Mouse (Mus musculus): ENCODE measurements at regions not wholly inside any gene's neighbourhood (a gene's known extent, or its start where the extent isn't known, plus 50 kb on each side); places are given as distances from the start of the nearest gene placed in this dataset.

GRCm38 (mm10) chr9:90521186-90521585, 250.6 kb upstream of the Tbc1d2b start:
- dilution Hi-C loops (cut with MboI; ENCODE audit: extremely low pct_ligation_motif_present, extremely low pct_unique_long_range_greater_than_20kb, low sequenced_read_pairs): no loop called here
- in situ Hi-C loops (cut with MboI; ENCODE audit: low pct_ligation_motif_present, low pct_unique_long_range_greater_than_20kb, low sequenced_read_pairs): no loop called here
- H3K9ac ChIP-seq (ENCODE audit: insufficient read depth, low read depth): no peak overlapping the region

DNA sequence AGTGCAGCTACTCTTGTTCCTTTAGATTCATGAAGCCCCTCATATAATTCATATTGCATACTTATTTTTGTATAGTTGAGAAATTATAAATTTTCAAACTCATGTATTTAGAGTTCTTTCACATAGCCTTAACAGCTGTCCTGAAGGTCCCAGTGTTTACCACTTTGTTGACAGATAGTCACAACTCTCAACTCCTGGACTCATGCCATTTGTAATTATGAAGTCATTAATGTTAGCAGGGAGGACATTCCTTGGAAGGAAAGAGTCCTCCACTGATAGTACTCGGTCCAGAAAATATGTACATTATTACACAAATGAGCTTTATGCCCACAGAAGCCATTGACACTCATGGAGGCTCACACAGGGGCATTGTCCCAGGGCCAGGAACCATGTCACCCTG, 224.3 kb upstream of the Tbc1d2b start:
- Histone ChIP-seq H3K27ac (ENCODE audit: insufficient read depth, low read depth) (no peak overlapping the region), H3K9ac (ENCODE audit: insufficient read depth, low read depth) (no peak overlapping the region), H3K4me3 (replicated peaks in 1 of 3; ENCODE audit: low read depth in 2 of 3, low read length in 2 of 3, poor library complexity in 1 of 3) (no peak overlapping the region), H3K4me2 (ENCODE audit: insufficient read depth, low read depth, poor library complexity, severe bottlenecking) (no peak overlapping the region), H3K27me3 (replicated peaks) (no peaks in the 10 kb centered on the region), H3K36me3 (replicated peaks in 1 of 2; ENCODE audit: control insufficient read depth in 1 of 2, insufficient read depth in 1 of 2, low read length in 1 of 2) (no peaks in the 10 kb centered on the region), H3K79me2 (replicated peaks; ENCODE audit: control insufficient read depth, extremely low read depth, insufficient read depth, poor library complexity, severe bottlenecking) (no peaks in the 10 kb centered on the region), H3K4me1 (ENCODE audit: control insufficient read depth in 1 of 2, insufficient read depth in 2 of 2) (no peaks in the 10 kb centered on the region), H3K9me3 (replicated peaks; ENCODE audit: low read length) (no peaks in the 10 kb centered on the region)
- in situ Hi-C loops (cut with MboI; ENCODE audit: low pct_ligation_motif_present, low pct_unique_long_range_greater_than_20kb, low sequenced_read_pairs) (no loop called here), dilution Hi-C loops (cut with MboI; ENCODE audit: extremely low pct_ligation_motif_present, extremely low pct_unique_long_range_greater_than_20kb, low sequenced_read_pairs) (no loop called here)
- no peak for TF ChIP-seq CTCF (conservative IDR thresholded peaks at IDR 0.05 in 1 of 2, IDR thresholded peaks at IDR 0.05 in 1 of 2; ENCODE audit: low read depth in 2 of 2, low read length in 2 of 2)
- DNase-seq (ENCODE audit: extremely low read depth): no peak

More at GRCm38 (mm10) chr9:90521186-90521585, 250.6 kb upstream of the Tbc1d2b start:
- H3K4me3 ChIP-seq (replicated peaks in 1 of 3; ENCODE audit: low read depth in 2 of 3, low read length in 2 of 3, poor library complexity in 1 of 3): no peak overlapping the region
- no peak for DNase-seq (ENCODE audit: extremely low read depth)
- H3K27ac ChIP-seq (ENCODE audit: insufficient read depth, low read depth): no peak overlapping the region
- H3K36me3 ChIP-seq (replicated peaks in 1 of 2; ENCODE audit: control insufficient read depth in 1 of 2, insufficient read depth in 1 of 2, low read length in 1 of 2): no peaks in the 10 kb centered on the region
- no peaks in the 10 kb centered on the region for H3K9me3 ChIP-seq (replicated peaks; ENCODE audit: low read length)
- no peaks in the 10 kb centered on the region for H3K27me3 ChIP-seq (replicated peaks)
- TF ChIP-seq POLR2A (IDR thresholded peaks at IDR 0.05; ENCODE audit: low read depth, low read length) (no peak), SMC3 (IDR thresholded peaks at IDR 0.05; ENCODE audit: low read depth, low read length) (no peak), MAX (IDR thresholded peaks at IDR 0.05; ENCODE audit: low read length) (no peak), HCFC1 (IDR thresholded peaks at IDR 0.05; ENCODE audit: low read depth, low read length) (no peak), JUND (conservative IDR thresholded peaks at IDR 0.05; ENCODE audit: low read depth, low read length) (no peak), MAZ (IDR thresholded peaks at IDR 0.05; ENCODE audit: low read depth, low read length) (no peak), KAT2A (IDR thresholded peaks at IDR 0.05; ENCODE audit: insufficient replicate concordance, low read length) (no peak), BHLHE40 (IDR thresholded peaks at IDR 0.05; ENCODE audit: low read depth, low read length) (no peak), MXI1 (IDR thresholded peaks at IDR 0.05; ENCODE audit: low read depth, low read length) (no peak), E2F4 (IDR thresholded peaks at IDR 0.05; ENCODE audit: insufficient replicate concordance, low read depth, low read length) (no peak), RAD21 (IDR thresholded peaks at IDR 0.05; ENCODE audit: low read depth, low read length) (no peak), JUN (IDR thresholded peaks at IDR 0.05; ENCODE audit: insufficient read depth, low read depth, low read length) (no peak), GABPA (IDR thresholded peaks at IDR 0.05; ENCODE audit: insufficient replicate concordance, low read depth, low read length) (no peak), MYC (IDR thresholded peaks at IDR 0.05; ENCODE audit: low read depth, low read length) (no peak), PAX5 (IDR thresholded peaks at IDR 0.05; ENCODE audit: low read length) (no peak), CTCF (conservative IDR thresholded peaks at IDR 0.05 in 1 of 2, IDR thresholded peaks at IDR 0.05 in 1 of 2; ENCODE audit: low read depth in 2 of 2, low read length in 2 of 2) (no peak), USF1 (IDR thresholded peaks at IDR 0.05; ENCODE audit: low read depth, low read length) (no peak), IRF4 (IDR thresholded peaks at IDR 0.05; ENCODE audit: low read depth, low read length) (no peak), USF2 (conservative IDR thresholded peaks at IDR 0.05; ENCODE audit: low read depth, low read length) (no peak), TCF12 (IDR thresholded peaks at IDR 0.05; ENCODE audit: low read depth, low read length) (no peak)
- H3K4me1 ChIP-seq (ENCODE audit: control insufficient read depth in 1 of 2, insufficient read depth in 2 of 2): no peaks in the 10 kb centered on the region
- H3K4me2 ChIP-seq (ENCODE audit: insufficient read depth, low read depth, poor library complexity, severe bottlenecking): no peak overlapping the region
- no peaks in the 10 kb centered on the region for H3K79me2 ChIP-seq (replicated peaks; ENCODE audit: control insufficient read depth, extremely low read depth, insufficient read depth, poor library complexity, severe bottlenecking)
